Mouse (Mus musculus): ENCODE results near the gene Gm20517.

- no peak for TF ChIP-seq CTCF (IDR thresholded peaks at IDR 0.05; ENCODE audit: low read depth)
- no peak for TF ChIP-seq EP300 (IDR thresholded peaks at IDR 0.05; ENCODE audit: low read depth)
Observed at GRCm38 (mm10) chr17:47711883-47712282, 100.5 kb downstream of the Gm20517 start.
